Mouse (Mus musculus) liver, adult 2 months (tissue): Measurements from ENCODE around the gene B4galnt2.

Source experiments
- CTCF ChIP-seq: fragments of 200-500 bp; IDR thresholded peaks from 2 replicates; pipeline ENCODE4 v1.5.1; 2011; ENCODE audit warnings: low read depth, low read length, control low read depth
- POLR2A ChIP-seq: fragments of 200-500 bp; IDR thresholded peaks from 2 replicates; pipeline ENCODE4 v1.6.1; 2011; ENCODE audit warnings: low read length, control low read depth; ENCODE audit not compliant: insufficient read depth; ENCODE audit errors: extremely low read depth

DNA sequence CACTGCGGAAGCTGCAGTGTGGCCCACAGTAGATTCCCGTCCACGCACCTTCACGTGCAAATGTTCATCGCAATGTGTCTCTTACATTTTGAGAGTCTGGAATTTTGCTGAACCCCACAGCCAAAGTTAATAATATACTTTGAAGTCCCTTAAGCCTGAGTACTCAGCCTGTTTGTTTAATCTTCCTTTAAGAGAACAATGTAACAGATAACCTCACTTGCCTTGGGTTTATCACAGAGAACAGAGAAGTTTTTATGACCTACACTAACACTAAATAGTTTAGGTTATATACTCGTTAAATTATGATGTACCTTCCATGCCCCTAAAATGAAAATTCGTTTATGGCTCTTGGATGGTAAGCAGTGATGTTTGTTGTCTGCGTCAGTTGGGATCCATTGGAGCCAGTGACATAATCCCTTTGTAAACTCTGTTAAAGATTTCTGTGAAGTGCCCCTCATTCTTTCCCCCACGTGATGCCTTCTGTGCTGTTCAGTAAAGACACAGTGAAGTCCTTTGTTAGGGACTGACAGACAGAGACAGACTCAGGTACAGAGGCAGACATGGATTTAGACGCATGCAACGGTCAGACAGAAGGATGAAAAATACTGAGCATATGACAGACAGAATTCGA, 7.4 kb upstream of the B4galnt2 start:
- TF ChIP-seq CTCF (no peak), POLR2A (no peak)
